Mouse (Mus musculus) embryonic fibroblast, embryonic 13.5 days (primary cell): ENCODE measurements around the gene Ddah1.

ENCODE experiments used
- CTCF ChIP-seq: IDR thresholded peaks from 2 replicates; pipeline ENCODE4 v1.5.1; 2011; ENCODE audit warnings: mild to moderate bottlenecking, control low read depth, low read length, moderate library complexity, borderline replicate concordance; ENCODE audit not compliant: insufficient read depth
- POLR2A ChIP-seq: IDR thresholded peaks from 2 replicates; pipeline ENCODE4 v1.6.1; 2011; ENCODE audit warnings: low read depth, mild to moderate bottlenecking, control low read depth, low read length, moderate library complexity

- TF ChIP-seq POLR2A: peak; percentile 91
- peak; percentile 49 for TF ChIP-seq CTCF
Observed at GRCm38 (mm10) chr3:145937505-145938404, 179.3 kb downstream of the Ddah1 start, which contains the start of gene 2410004B18Rik.
